Mouse (Mus musculus) 3T3-L1 (cell line): ENCODE results near the gene Spout1.

ENCODE experiments used
- DNase-seq: peaks from one replicate; pipeline ENCODE4 v3.0.0-alpha.2; 2015; ENCODE audit warnings: low read depth, low spot score

Gene Spout1

DNA sequence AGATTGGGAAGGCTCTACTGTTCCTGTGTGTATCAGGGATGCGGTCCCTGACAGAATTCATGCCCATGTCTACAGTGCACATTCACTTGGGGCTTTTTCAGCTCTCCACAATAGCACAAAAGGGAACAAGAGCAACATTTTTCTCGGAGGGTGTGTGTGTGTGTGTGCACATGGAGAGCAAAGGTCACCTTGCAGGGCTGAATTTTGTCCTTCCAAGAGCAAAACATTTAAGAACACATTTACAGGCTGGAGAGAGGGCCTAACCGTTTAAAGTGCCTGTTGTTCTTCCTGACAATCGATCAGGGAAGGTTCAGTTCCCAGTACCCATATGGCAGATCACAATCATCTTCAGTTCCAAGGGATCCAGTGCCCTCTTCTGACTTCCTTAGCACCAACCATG is 48.1 kb downstream of the Spout1 start:
- no peak for DNase-seq

DNA sequence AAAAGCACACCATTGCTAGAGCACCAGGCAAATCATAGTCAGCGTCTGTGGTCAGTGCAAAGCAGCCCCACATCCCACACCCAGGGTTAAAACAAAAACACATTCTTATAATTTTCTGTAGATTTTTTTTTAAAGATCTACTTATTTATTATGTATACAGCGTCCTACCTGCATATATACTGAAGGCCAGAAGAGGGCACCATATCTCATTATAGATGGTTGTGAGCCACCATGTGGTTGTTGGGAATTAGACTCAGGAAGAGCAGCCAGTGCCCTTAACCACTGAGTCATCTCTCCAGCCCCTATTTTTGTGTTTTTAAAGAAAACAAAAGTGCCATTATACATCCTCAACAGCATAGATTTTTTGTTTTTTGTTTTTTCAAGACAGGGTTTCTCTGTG is 49.5 kb downstream of the Spout1 start:
- DNase-seq: peak; percentile 87

DNA sequence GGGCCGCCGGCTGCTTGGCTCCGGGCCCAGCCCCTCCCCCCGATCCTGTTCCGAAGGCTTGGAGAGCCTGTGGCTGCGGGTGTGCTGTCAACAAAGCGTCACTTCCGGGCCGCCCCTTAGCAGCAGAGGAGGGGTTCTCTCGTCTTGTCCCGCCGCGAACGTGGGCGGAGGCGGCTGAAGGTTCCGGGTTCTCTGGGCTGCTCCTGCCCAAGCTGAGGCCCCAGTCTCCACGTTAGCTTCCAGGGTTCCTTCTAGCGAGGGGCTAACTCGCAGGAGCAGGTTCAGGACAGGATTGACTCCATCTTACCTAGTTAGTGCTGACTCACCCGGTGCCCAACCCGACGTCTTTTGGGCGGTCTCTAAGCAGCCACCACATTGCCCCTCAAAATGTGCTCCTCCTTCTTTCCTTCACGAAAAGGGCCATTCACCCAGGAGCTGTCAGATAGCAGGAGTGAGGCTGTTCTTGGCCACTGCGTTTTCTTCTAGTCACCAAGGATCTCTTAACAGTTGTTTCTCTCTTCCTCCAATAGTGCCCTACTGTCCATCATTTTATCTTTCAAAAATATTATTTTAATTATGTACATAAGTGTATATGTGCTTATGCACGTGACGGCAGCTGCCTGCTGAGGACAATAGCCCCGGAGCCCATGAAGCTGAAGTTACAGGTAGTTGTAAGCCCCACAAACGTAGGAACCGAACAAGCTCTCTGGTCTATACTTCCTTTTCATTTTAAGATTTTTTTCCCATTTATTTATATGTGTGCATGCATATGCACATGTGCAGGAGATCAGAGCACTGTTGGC is 53.6 kb downstream of the Spout1 start, which contains the start of gene Zer1:
TSS of gene Zer1 (minus strand) at position 114 of the 803 bp plus-strand sequence.
- peak; percentile 92 for DNase-seq

DNA sequence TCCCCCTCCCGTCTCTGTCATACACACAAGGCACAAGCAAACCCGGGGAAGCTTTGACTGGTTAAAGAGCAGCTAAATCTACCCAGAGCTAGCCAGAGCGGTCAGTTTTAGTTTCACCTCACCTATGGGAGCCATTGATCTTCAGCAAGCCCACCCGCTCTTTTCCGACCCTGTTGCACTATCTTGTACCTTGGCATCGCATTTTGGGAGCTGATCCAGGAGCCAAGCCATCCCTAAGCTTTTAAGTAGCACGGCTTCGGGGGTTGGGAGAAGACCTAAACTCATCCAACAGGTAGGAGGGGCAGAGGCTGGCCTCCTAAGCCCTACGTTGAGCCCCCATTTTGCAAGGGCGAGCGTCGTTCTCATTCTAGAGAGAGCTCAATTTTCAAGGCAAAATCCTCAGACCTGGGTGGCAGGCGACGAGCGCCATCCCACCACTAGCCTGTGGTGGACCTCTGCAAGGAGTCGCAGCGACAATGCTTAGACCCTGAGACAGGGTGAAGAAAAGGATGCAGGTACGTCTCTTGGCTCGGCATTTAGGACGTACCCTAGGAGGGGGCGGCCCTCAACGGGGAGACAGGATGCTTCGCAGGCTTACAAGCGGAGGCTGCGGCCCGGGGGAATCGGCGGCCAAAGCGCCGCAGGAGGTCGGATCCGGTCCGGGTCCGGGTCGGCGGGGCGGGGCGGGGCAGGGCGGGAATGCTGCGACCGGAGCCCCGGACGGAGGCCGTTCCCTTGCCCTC is 54.4 kb downstream of the Spout1 start:
- DNase-seq: peak; percentile 12
